Mouse (Mus musculus): ENCODE data around the gene Lrrc43.

- TF ChIP-seq CTCF (IDR thresholded peaks at IDR 0.05; ENCODE audit: low read depth, low read length) (no peak), GATA1 (IDR thresholded peaks at IDR 0.05; ENCODE audit: borderline replicate concordance, low read length) (no peak), TAL1 (conservative IDR thresholded peaks at IDR 0.05; ENCODE audit: low read depth, low read length) (no peak), POLR2AphosphoS5 (IDR thresholded peaks at IDR 0.05; ENCODE audit: insufficient replicate concordance, low read depth, low read length) (no peak), GATA2 (IDR thresholded peaks at IDR 0.05; ENCODE audit: borderline replicate concordance, low read depth, low read length) (no peak)
These were observed 18.2 kb upstream of the Lrrc43 start for GRCm38 (mm10) chr5:123470784-123471400.
